Mouse (Mus musculus) lung, embryonic 16.5 days (tissue): Measurements from ENCODE around the gene Wdr19. TPM values are rescaled to one million over a fixed set of nuclear protein-coding genes. Genes with fewer than 3 reads are reported as not detected.

ENCODE experiments used
- ATAC-seq: fragments of 200-750 bp; cut with Nextera tagmentation; 2 replicates; pipeline ENCODE4 v1.8.0; 2017; ENCODE audit warnings: low read depth, mild to moderate bottlenecking, moderate library complexity
- H3K27ac ChIP-seq: fragments of 300-500 bp; sonication (generic); 2 replicates; pipeline ENCODE4 v1.5.1; 2014; ENCODE audit warnings: mild to moderate bottlenecking, control low read depth, low read length
- H3K27me3 ChIP-seq: fragments of 300-500 bp; sonication (generic); 2 replicates; pipeline ENCODE4 v1.6.1; 2014; ENCODE audit warnings: low read depth, low read length, mixed read lengths; ENCODE audit not compliant: control insufficient read depth, insufficient read depth
- H3K36me3 ChIP-seq: fragments of 300-500 bp; sonication (generic); 2 replicates; pipeline ENCODE4 v1.6.1; 2014; ENCODE audit warnings: low read length; ENCODE audit not compliant: control insufficient read depth, insufficient read depth
- H3K4me1 ChIP-seq: fragments of 300-500 bp; sonication (generic); replicated peaks from 2 replicates; pipeline ENCODE4 v1.6.1; 2014; ENCODE audit warnings: low read length, mixed read lengths; ENCODE audit not compliant: control insufficient read depth, insufficient read depth
- H3K4me2 ChIP-seq: fragments of 300-500 bp; sonication (generic); 2 replicates; pipeline ENCODE4 v1.6.1; 2014; ENCODE audit warnings: low read depth, low read length, control low read depth
- H3K4me3 ChIP-seq: fragments of 300-500 bp; sonication (generic); 2 replicates; pipeline ENCODE4 v1.5.1; 2014; ENCODE audit warnings: mild to moderate bottlenecking, low read length, control low read depth
- H3K9ac ChIP-seq: fragments of 300-500 bp; sonication (generic); 2 replicates; pipeline ENCODE4 v1.6.1; 2014; ENCODE audit warnings: low read length, control low read depth
- H3K9me3 ChIP-seq: fragments of 300-500 bp; sonication (generic); 2 replicates; pipeline ENCODE4 v1.6.1; 2016; ENCODE audit warnings: low read length; ENCODE audit not compliant: control insufficient read depth
- WGBS: fragments of 180-500 bp; shearing (Covaris S2); extraction: QIAGEN DNeasy Blood & Tissue Kit; methylation state at CpG from one replicate; pipeline ENCODE4 v1.1.7; 2014; 5-methylcytosine and 5-hydroxymethylcytosine counted together
- polyA plus RNA-seq: library from polyadenylated mRNA; unstranded; fragments of >200 nt; fragmentation: Nextera tagmentation; extraction: Ambion mirVana; gene quantifications from 2 replicates; pipeline ENCODE4 v1.2.1, GENCODE M21; 2015

Wdr19 gene
- 10.8 and 11.3 TPM in 2 replicates for polyA plus RNA-seq

DNA sequence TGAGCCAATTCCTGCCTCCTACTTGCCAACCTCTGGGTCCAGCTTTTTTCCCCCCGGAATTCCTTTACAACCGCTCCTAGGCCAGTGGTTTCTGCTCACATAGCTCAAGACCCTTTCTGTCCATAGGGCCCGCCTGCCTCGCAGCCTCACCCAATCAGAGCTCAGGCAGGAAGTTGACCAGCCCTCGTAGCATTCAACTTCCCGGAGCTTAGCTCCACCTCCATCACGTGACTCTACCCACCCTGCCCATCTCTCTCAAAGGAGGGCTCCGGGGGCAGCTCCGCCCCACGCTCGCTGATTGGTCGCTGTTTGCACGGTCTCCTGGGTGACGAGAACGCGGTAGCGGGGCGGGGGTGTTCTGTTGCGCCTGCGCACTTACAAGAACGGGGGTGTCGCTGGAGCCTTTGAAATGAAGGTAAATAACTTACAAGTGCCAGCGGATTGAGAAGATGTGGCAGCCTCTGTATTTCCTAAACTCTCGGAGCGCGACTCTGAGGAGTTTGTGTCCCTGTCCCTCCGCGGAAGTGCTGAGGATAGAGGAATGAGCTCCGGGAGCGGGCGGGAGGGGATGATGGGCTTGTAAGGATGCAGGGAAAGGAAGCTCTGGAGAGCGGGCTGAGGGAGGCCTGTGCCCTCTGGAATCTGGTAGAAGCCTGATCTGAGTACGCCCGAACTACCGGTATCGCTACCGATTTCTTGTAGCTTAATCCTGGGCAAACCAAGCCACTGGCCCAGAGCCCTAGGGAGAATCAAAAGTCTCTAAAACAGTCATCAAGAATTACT is at the start of gene Wdr19:
Wdr19 (plus strand) TSS at position 351 of the 783 bp plus-strand sequence.
- Histone ChIP-seq H3K27me3 (no peaks in the 10 kb centered on the region), H3K9me3 (no peaks in the 10 kb centered on the region), H3K36me3 (no peaks in the 10 kb centered on the region), H3K27ac (peak within 1 kb of the TSS; percentile 88), H3K4me3 (peak within 1 kb of the TSS; percentile 68), H3K4me2 (peak within 1 kb of the TSS; percentile 80), H3K9ac (peak within 1 kb of the TSS; percentile 75), H3K4me1 (peaks cover 8% of the 10 kb centered on the region; the same call in 1 of the 2 replicates)
- peak; percentile 100 for ATAC-seq
- WGBS, result under 1% methylated on average over 37 of the region's 37 CpGs

DNA sequence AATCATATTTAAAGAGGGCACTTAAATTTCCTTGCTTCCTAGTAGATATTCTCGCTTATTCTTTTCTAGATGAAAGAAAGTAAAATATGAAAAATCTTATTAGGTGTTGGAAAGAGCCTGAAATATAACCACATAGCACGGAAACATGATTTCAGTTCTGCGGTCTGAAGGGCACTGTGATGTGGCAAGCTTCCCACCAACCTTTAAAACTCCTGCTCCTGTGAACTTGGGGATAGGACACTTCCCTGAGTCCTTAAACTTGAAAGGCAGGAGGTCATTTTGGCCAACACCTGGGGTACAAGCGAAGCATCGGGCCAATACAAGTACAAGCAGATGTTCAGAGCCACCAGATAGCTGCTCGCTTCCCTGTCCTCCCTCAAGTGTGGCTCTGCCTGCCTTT is 49.8 kb upstream of the Wdr19 start:
- Histone ChIP-seq H3K9me3 (no peaks in the 10 kb centered on the region), H3K36me3 (peaks cover 23% of the 10 kb centered on the region), H3K27ac (no peak overlapping the region), H3K9ac (no peak overlapping the region), H3K4me1 (no peaks in the 10 kb centered on the region; the same call in 1 of the 2 replicates), H3K4me2 (no peak overlapping the region), H3K4me3 (no peak overlapping the region), H3K27me3 (no peaks in the 10 kb centered on the region)
- 90% methylated on average over 6 of the region's 6 CpGs for WGBS
- ATAC-seq, result no peak

DNA sequence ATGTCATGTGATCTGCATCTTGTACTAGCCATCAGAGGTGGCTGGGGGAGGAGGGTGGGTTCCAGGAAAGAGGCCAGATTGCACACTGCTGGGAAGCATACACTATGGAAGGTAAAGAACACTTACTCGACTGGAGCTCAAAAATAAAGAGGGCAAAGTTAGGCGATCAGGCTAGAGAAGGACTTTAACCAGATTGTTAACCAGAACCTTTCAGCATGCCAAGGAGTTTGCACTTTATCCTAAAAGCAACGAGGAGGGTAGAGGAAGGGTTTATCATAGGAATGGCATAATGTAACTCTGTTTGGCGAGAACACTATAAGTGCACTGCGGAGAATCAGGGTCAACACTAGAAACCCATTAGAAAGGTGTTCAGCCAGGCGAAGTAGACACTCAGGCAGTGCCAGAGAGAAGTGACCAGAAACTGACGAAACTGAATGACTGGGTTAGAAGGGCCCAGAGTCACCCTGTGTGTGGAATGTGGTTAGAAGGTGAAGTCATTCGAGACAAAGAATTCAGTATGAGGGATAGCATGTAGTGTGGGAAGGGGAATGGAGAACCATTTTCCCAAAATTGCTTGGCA is 49.0 kb upstream of the Wdr19 start:
- Histone ChIP-seq H3K4me3 (no peak overlapping the region), H3K4me1 (no peaks in the 10 kb centered on the region; the same call in 1 of the 2 replicates), H3K9me3 (no peaks in the 10 kb centered on the region), H3K27ac (no peak overlapping the region), H3K4me2 (no peak overlapping the region), H3K27me3 (no peaks in the 10 kb centered on the region), H3K9ac (no peak overlapping the region), H3K36me3 (peaks cover 18% of the 10 kb centered on the region)
- ATAC-seq, result peak; percentile 85
- WGBS, result 57% methylated on average over 8 of the region's 8 CpGs

DNA sequence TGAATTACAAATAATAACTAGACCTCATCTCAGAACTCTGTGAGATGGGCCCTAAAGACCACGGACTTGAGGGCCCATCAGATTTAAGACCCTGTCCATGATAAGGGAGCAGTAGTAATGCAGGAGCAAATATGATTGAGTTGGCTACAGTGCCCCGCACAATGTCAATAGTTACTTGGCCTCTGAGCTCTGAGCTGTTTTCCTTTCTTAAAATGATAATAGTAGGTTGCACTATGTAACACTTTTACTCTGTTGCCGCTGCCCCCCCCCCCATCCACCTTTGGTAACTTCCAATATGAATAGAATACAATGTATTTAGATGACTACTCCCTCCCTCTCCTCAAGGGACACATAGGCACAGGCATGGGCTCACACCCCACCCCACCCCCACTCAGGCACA is 48.2 kb upstream of the Wdr19 start:
- H3K4me3 ChIP-seq, result no peak overlapping the region
- H3K4me2 ChIP-seq, result no peak overlapping the region
- H3K36me3 ChIP-seq, result peaks cover 18% of the 10 kb centered on the region
- 80% methylated on average over 3 of the region's 3 CpGs for WGBS
- ATAC-seq, result no peak
- no peak overlapping the region for H3K27ac ChIP-seq
- H3K9ac ChIP-seq, result no peak overlapping the region
- no peaks in the 10 kb centered on the region for H3K9me3 ChIP-seq
- H3K27me3 ChIP-seq, result no peaks in the 10 kb centered on the region
- H3K4me1 ChIP-seq, result no peaks in the 10 kb centered on the region; the same call in 1 of the 2 replicates

DNA sequence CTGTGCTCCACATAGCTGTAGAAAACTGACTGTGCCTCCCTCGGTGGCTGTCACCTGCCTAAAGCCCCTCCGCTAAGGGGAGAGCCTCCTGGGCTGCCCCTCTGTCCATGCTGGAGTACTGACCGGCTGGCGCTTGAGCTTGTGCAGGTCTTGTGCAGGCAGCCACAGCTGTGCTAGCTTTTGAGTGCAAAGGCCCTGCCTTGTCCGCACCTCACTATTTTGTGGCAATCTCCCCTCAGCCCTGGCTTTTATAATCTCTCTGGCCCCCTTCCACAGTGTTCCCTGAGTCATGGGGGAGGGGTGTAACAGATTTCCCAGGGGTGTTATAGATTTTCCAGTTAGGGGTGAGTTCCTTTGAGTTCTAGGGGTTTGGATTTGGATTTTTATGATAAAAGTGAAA is 47.7 kb upstream of the Wdr19 start:
- peaks cover 18% of the 10 kb centered on the region for H3K36me3 ChIP-seq
- H3K9me3 ChIP-seq, result peaks cover under 1% of the 10 kb centered on the region; the same call in 1 of the 2 replicates
- WGBS, result 81% methylated on average over 5 of the region's 5 CpGs
- no peaks in the 10 kb centered on the region for H3K27me3 ChIP-seq
- H3K4me2 ChIP-seq, result no peak overlapping the region
- no peak overlapping the region for H3K4me3 ChIP-seq
- no peak overlapping the region for H3K9ac ChIP-seq
- no peak for ATAC-seq
- H3K27ac ChIP-seq, result no peak overlapping the region
- H3K4me1 ChIP-seq, result no peaks in the 10 kb centered on the region; the same call in 1 of the 2 replicates

DNA sequence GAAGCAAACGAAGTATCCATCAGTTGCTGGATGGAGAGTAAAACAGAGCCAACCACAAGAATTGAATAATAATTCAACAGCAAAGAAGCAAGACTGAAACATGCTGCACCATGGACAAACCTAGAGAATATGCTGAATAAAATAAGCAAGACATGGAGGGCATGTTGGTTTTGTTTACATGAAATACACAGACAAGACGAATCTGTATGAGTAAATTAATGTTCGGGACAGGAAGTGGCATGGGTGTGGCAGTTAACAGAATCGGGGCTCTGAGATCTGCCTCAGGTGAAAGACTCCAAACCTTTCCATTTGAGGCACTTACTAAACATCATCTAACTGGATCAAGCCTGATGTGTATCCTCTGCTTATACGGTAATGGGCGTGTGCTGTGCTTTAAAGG is 45.2 kb upstream of the Wdr19 start:
- no peak overlapping the region for H3K27ac ChIP-seq
- H3K36me3 ChIP-seq, result peaks cover 6% of the 10 kb centered on the region; the same call in 1 of the 2 replicates
- peaks cover 2% of the 10 kb centered on the region; the same call in 1 of the 2 replicates for H3K9me3 ChIP-seq
- ATAC-seq, result no peak
- no peak overlapping the region for H3K4me3 ChIP-seq
- no peaks in the 10 kb centered on the region for H3K27me3 ChIP-seq
- peaks cover 4% of the 10 kb centered on the region; the same call in 1 of the 2 replicates for H3K4me1 ChIP-seq
- H3K4me2 ChIP-seq, result no peak overlapping the region
- no peak overlapping the region for H3K9ac ChIP-seq
- 68% methylated on average over 6 of the region's 6 CpGs for WGBS

DNA sequence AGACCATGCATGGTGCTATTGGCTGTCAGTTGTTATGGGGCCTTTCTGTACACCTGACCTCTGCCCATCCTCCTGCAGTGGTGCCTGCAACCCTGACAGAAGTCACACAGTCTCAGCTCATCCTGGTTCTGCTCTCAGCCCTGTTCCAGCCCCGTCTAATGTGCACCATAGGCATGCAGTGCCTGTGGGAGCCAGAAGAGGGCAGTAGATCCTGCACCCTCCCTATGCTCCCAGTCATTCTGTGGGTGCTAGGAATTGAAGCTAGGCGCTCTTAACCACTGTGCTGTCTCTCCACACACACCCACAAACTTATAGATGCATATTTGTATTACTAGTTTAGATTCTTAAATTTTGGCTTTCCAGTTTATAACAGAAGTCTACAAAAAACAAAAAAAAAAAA is 42.6 kb upstream of the Wdr19 start:
- Histone ChIP-seq H3K4me1 (0 out of 2 replicates have a peak, but pooled peaks cover 4% of the 10 kb centered on the region), H3K27me3 (no peaks in the 10 kb centered on the region), H3K9me3 (peaks cover 2% of the 10 kb centered on the region; the same call in 1 of the 2 replicates), H3K4me3 (no peak overlapping the region), H3K36me3 (peaks cover 6% of the 10 kb centered on the region; the same call in 1 of the 2 replicates), H3K4me2 (no peak overlapping the region), H3K27ac (no peak overlapping the region), H3K9ac (no peak overlapping the region)
- WGBS, result 76% methylated on average over 2 of the region's 2 CpGs
- ATAC-seq, result no peak

DNA sequence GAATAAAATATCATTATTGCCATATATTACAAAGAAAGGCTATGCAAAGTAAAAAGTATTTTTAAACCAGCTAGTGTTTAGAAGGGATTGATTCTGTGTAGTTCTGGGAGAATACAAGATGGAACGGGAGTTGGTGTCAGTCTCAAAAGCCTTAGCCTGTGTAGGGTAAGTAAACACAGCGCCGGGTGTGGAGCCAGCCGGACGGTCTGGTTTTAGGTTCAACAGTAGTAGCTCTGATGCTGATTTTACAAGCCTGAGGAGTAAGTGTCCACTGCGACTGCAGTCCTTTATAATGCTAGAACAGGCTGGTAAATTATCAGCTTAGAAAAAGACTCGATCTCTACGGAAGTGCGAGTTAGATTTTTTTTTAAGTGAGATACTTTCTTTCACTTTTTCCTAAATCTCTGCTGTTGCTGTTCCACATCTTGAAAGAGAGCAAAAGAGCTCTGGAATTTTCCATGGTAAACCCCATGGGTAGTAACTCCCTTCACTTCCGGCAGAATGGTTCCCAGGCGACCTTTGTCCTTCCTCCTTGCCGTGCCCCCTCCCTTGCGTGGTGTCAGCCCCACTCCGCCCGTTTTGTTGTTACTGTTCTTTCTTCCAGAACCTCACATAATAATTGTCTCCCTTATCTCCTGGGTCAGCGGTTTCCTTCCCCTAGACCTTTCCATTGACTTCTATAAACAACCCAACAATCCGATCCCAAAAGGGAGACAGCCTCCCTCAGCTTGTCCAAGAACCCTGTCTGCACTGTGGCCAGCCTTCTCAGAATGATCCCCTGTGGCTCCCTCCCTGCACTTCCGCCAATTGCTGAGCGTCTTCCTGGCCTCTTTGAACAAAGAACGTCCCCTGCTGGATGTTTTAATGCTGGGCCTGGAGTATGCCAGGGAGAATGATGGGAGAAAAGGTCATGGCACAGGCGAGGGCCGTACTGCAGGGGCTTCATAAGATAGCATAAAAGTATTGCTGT is 41.8 kb upstream of the Wdr19 start:
- H3K27ac ChIP-seq, result peak overlapping the region; percentile 85
- no peak overlapping the region; the same call in 1 of the 2 replicates for H3K9ac ChIP-seq
- H3K4me2 ChIP-seq, result 0 out of 2 replicates have a peak overlapping the region, but pooled peaks have one; percentile 15
- H3K4me1 ChIP-seq, result 0 out of 2 replicates have a peak, but pooled peaks cover 4% of the 10 kb centered on the region
- H3K9me3 ChIP-seq, result peaks cover 2% of the 10 kb centered on the region; the same call in 1 of the 2 replicates
- ATAC-seq, result peak; percentile 85
- 45% methylated on average over 22 of the region's 22 CpGs for WGBS
- peaks cover 9% of the 10 kb centered on the region; the same call in 1 of the 2 replicates for H3K36me3 ChIP-seq
- H3K27me3 ChIP-seq, result no peaks in the 10 kb centered on the region
- H3K4me3 ChIP-seq, result no peak overlapping the region
